Mouse (Mus musculus) adrenal gland, postnatal 10 days (tissue): ENCODE results near the gene Ankrd44. TPM values are rescaled to one million over a fixed set of nuclear protein-coding genes. Genes with fewer than 3 reads are reported as not detected.

Experiments used
- DNase-seq: peaks from one replicate; pipeline ENCODE4 v3.0.0; 2021; ENCODE audit warnings: mixed read lengths
- total RNA-seq, 2 experiments: library from RNA; stranded (reverse); gene quantifications; 2 replicates each; pipeline ENCODE4 v1.2.3; 2021

Gene Ankrd44
- total RNA-seq, 2 experiments from 2014 or later, result 25.7 to 32.1 TPM

- no peak for DNase-seq
These were observed 168.9 kb downstream of the Ankrd44 start for GRCm38 (mm10) chr1:54757291-54757690.

- DNase-seq, result no peak
These were observed 170.4 kb downstream of the Ankrd44 start for GRCm38 (mm10) chr1:54755690-54756365.

GRCm38 (mm10) chr1:54749961-54750360 lies 176.2 kb downstream of the Ankrd44 start:
- DNase-seq, result no peak

- no peak for DNase-seq
These were observed 176.7 kb downstream of the Ankrd44 start for GRCm38 (mm10) chr1:54749516-54749915.

- DNase-seq, result no peak
These were observed 178.3 kb downstream of the Ankrd44 start for GRCm38 (mm10) chr1:54747785-54748420.

- no peak for DNase-seq
These were observed 180.5 kb downstream of the Ankrd44 start for GRCm38 (mm10) chr1:54745666-54746065.

GRCm38 (mm10) chr1:54744171-54744570 lies 182.0 kb downstream of the Ankrd44 start:
- DNase-seq, result no peak

- DNase-seq, result no peak
These were observed 183.1 kb downstream of the Ankrd44 start for GRCm38 (mm10) chr1:54743072-54743471.

- DNase-seq, result peak; percentile 15
These were observed 185.3 kb downstream of the Ankrd44 start for GRCm38 (mm10) chr1:54740936-54741335.

GRCm38 (mm10) chr1:54737472-54737871 lies 188.7 kb downstream of the Ankrd44 start:
- DNase-seq, result no peak

GRCm38 (mm10) chr1:54734917-54735664 lies 191.1 kb downstream of the Ankrd44 start:
- DNase-seq, result no peak

- peak; percentile 45 for DNase-seq
These were observed 196.9 kb downstream of the Ankrd44 start for GRCm38 (mm10) chr1:54729316-54729715.

- DNase-seq, result no peak
These were observed 199.6 kb downstream of the Ankrd44 start for GRCm38 (mm10) chr1:54726555-54726954.

GRCm38 (mm10) chr1:54716921-54717320 lies 209.3 kb downstream of the Ankrd44 start:
- no peak for DNase-seq

GRCm38 (mm10) chr1:54715061-54715760 lies 211.0 kb downstream of the Ankrd44 start:
- no peak for DNase-seq

- DNase-seq, result no peak
These were observed 212.7 kb downstream of the Ankrd44 start for GRCm38 (mm10) chr1:54713231-54714173.

- DNase-seq, result no peak
These were observed 214.6 kb downstream of the Ankrd44 start for GRCm38 (mm10) chr1:54711568-54711967.

- DNase-seq, result no peak
These were observed 215.6 kb downstream of the Ankrd44 start for GRCm38 (mm10) chr1:54710550-54710949.

GRCm38 (mm10) chr1:54707888-54708565 lies 218.2 kb downstream of the Ankrd44 start:
- no peak for DNase-seq

GRCm38 (mm10) chr1:54707036-54707887 lies 218.9 kb downstream of the Ankrd44 start:
- no peak for DNase-seq
